Mouse (Mus musculus) limb, embryonic 14.5 days (tissue): Measurements from ENCODE around the gene Ank2. TPM values are rescaled to one million over a fixed set of nuclear protein-coding genes. Genes with fewer than 3 reads are reported as not detected.
A peak's percentile ranks its signal among the peaks of the same experiment; 100 is the strongest.

Experiments used
- ATAC-seq: fragments of 200-750 bp; cut with Nextera tagmentation; 2 replicates; pipeline ENCODE4 v1.8.0; 2017; ENCODE audit warnings: low read depth, moderate number of reproducible peaks, moderate TSS enrichment; ENCODE audit not compliant: low FRiP score
- DNase-seq: peaks from one replicate; pipeline ENCODE4 v3.0.0-alpha.2; 2015; ENCODE audit warnings: low spot score
- H3K27ac ChIP-seq: fragments of 300-500 bp; sonication (generic); replicated peaks from 2 replicates; pipeline ENCODE4 v1.5.1; 2014; ENCODE audit warnings: low read depth, mild to moderate bottlenecking, low read length, moderate library complexity, mixed read lengths
- H3K27me3 ChIP-seq: fragments of 300-500 bp; sonication (generic); 2 replicates; pipeline ENCODE4 v1.6.1; 2014; ENCODE audit warnings: low read length, mixed read lengths; ENCODE audit not compliant: control insufficient read depth, insufficient read depth
- H3K36me3 ChIP-seq: fragments of 300-500 bp; sonication (generic); 2 replicates; pipeline ENCODE4 v1.6.1; 2014; ENCODE audit warnings: mild to moderate bottlenecking, low read length, moderate library complexity, mixed read lengths; ENCODE audit not compliant: control insufficient read depth, insufficient read depth
- H3K4me1 ChIP-seq: fragments of 300-500 bp; sonication (generic); 2 replicates; pipeline ENCODE4 v1.6.1; 2014; ENCODE audit warnings: antibody characterized with exemption, low read length, mixed read lengths; ENCODE audit not compliant: control insufficient read depth, insufficient read depth
- H3K4me2 ChIP-seq: fragments of 300-500 bp; sonication (generic); replicated peaks from 2 replicates; pipeline ENCODE4 v1.6.1; 2014; ENCODE audit warnings: low read depth, mild to moderate bottlenecking, low read length, moderate library complexity; ENCODE audit not compliant: severe bottlenecking
- H3K4me3 ChIP-seq: fragments of 300-500 bp; sonication (generic); replicated peaks from 2 replicates; pipeline ENCODE4 v1.5.1; 2014; ENCODE audit warnings: low read length
- H3K9ac ChIP-seq: fragments of 300-500 bp; sonication (generic); 2 replicates; pipeline ENCODE4 v1.6.1; 2014; ENCODE audit warnings: mild to moderate bottlenecking, low read depth, low read length, moderate library complexity; ENCODE audit not compliant: severe bottlenecking
- H3K9me3 ChIP-seq: fragments of 300-500 bp; sonication (generic); 2 replicates; pipeline ENCODE4 v1.6.1; 2016; ENCODE audit warnings: low read length; ENCODE audit not compliant: control insufficient read depth
- POLR2A ChIP-seq: fragments of 200-500 bp; IDR thresholded peaks from 2 replicates; pipeline ENCODE4 v1.8.0; 2012; ENCODE audit warnings: inconsistent platforms, mild to moderate bottlenecking, moderate library complexity, borderline replicate concordance; ENCODE audit not compliant: insufficient read depth, insufficient read length; ENCODE audit errors: extremely low read depth
- WGBS: fragments of 180-500 bp; shearing (Covaris S2); extraction: QIAGEN DNeasy Blood & Tissue Kit; methylation state at CpG from one replicate; pipeline ENCODE4 v1.1.7; 2014; 5-methylcytosine and 5-hydroxymethylcytosine counted together
- polyA plus RNA-seq, 2 experiments: library from polyadenylated mRNA; depleted of rRNA in 1 of 2; stranded (reverse) in 1 of 2; unstranded in 1 of 2; fragments of >200 nt; fragmentation: Nextera tagmentation in 1 of 2; extraction: Ambion mirVana in 1 of 2; gene quantifications; 2 replicates each; pipeline versions ENCODE4 v1.2.1 to v1.2.3; 2012 to 2014

Ank2 gene
- polyA plus RNA-seq, 2 experiments = 33.0 to 41.6 TPM

DNA sequence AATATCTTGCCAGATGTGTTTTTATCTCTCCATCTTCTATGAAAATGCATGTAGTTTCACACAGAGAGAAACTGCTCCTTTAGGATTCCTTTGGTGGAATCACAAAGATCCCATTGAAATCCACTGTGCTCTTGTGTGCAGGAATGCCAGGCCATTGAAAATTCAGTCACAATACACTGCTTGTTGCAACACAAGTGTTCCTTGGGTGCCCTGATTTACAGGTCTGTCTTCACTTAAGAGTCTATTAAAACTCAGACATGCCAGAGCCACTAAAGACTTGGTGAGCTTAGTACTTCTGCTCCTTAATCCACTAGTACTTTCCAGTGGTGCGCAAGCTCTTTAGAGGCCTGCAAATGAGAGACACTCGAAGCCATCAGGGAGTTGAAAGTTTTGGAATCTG, 359.5 kb downstream of the Ank2 start:
- Histone ChIP-seq H3K4me1 (no peaks in the 10 kb centered on the region), H3K27me3 (no peaks in the 10 kb centered on the region), H3K36me3 (no peaks in the 10 kb centered on the region), H3K9me3 (no peaks in the 10 kb centered on the region), H3K4me2 (no peak overlapping the region), H3K4me3 (no peak overlapping the region), H3K27ac (no peak overlapping the region), H3K9ac (no peak overlapping the region)
- 20% methylated on average over 2 of the region's 2 CpGs for WGBS
- ATAC-seq (no peak), DNase-seq (no peak)
- no peak for TF ChIP-seq POLR2A

DNA sequence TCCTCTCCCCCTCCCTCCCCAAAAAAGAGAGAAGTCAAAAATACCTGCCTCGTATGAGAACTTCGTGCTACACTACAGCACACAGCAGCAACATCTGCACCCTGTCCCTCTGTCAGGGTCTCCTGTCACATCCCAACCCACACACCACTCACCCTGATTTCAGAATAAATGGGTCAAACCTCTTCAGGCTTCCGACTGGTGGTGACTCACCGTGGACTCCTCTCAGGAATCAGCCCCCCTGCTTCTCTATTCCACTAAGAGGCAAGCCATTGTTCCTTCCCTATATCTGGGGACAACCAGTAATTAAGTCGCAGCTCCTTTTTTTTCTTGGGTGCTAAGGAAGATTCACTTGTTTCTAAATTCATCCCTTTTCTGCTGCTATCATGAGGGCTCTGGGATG, 361.6 kb downstream of the Ank2 start:
- no peak overlapping the region for H3K9ac ChIP-seq
- no peak overlapping the region for H3K4me3 ChIP-seq
- no peak overlapping the region for H3K27ac ChIP-seq
- H3K4me2 ChIP-seq = no peak overlapping the region
- no peak for TF ChIP-seq POLR2A
- no peaks in the 10 kb centered on the region for H3K4me1 ChIP-seq
- no peaks in the 10 kb centered on the region for H3K27me3 ChIP-seq
- DNase-seq = no peak
- H3K9me3 ChIP-seq = no peaks in the 10 kb centered on the region
- no peak for ATAC-seq
- WGBS = 82% methylated on average over 5 of the region's 5 CpGs
- H3K36me3 ChIP-seq = no peaks in the 10 kb centered on the region

DNA sequence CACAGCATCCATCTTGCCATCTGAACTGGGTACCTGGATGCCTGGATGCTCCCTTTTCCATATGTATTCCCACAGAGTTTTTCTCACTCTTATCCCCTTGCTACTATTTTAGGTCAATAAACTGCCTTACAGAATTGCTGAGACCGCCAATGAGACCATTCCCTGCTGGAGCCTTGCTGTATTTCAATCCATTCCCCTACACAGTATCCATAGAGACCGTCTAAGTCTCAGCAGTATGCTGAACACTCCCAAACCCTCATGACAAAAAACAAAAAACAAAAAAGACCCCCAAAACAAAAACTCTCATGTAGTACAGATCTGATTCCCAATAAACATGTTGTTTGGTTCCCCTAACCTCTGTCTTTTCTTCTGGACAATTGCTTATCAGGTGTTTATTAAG, 365.1 kb downstream of the Ank2 start:
- TF ChIP-seq POLR2A = no peak
- no peak overlapping the region for H3K4me3 ChIP-seq
- 50% methylated on average over 2 of the region's 2 CpGs for whole genome bisulfite sequencing
- no peaks in the 10 kb centered on the region for H3K27me3 ChIP-seq
- DNase-seq (no peak), ATAC-seq (no peak)
- H3K4me1 ChIP-seq = 0 out of 2 replicates have a peak, but pooled peaks cover 8% of the 10 kb centered on the region
- no peak overlapping the region for H3K9ac ChIP-seq
- H3K9me3 ChIP-seq = no peaks in the 10 kb centered on the region
- no peaks in the 10 kb centered on the region for H3K36me3 ChIP-seq
- no peak overlapping the region for H3K27ac ChIP-seq
- no peak overlapping the region for H3K4me2 ChIP-seq

DNA sequence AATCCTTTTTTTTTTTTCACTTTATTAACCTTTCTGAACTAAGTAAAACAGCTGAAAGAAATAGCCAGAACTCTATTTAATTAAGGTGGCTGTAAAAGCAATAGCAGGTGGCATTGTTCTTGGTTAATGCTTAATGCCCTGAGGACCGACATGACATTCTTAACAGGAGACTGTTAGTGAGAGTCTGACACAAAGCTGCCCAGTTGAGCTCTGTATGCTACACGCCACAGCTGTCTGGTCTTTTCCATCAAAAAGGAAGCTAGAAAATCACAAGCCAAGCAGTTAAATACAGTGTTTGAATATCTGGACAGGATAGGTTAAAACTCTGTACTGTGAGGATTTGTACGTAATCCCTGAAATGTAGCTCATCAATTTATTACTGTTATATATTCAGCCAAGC, 368.1 kb downstream of the Ank2 start:
- no peak overlapping the region for H3K4me2 ChIP-seq
- no peak for DNase-seq
- no peak for TF ChIP-seq POLR2A
- no peak overlapping the region for H3K9ac ChIP-seq
- H3K27ac ChIP-seq = no peak overlapping the region
- no peaks in the 10 kb centered on the region for H3K9me3 ChIP-seq
- no peaks in the 10 kb centered on the region for H3K27me3 ChIP-seq
- H3K36me3 ChIP-seq = no peaks in the 10 kb centered on the region
- H3K4me1 ChIP-seq = 0 out of 2 replicates have a peak, but pooled peaks cover 8% of the 10 kb centered on the region
- H3K4me3 ChIP-seq = no peak overlapping the region
- WGBS = 22% methylated on average over 3 of the region's 3 CpGs
- ATAC-seq = peak; percentile 57; the same call in 1 of the 2 replicates

DNA sequence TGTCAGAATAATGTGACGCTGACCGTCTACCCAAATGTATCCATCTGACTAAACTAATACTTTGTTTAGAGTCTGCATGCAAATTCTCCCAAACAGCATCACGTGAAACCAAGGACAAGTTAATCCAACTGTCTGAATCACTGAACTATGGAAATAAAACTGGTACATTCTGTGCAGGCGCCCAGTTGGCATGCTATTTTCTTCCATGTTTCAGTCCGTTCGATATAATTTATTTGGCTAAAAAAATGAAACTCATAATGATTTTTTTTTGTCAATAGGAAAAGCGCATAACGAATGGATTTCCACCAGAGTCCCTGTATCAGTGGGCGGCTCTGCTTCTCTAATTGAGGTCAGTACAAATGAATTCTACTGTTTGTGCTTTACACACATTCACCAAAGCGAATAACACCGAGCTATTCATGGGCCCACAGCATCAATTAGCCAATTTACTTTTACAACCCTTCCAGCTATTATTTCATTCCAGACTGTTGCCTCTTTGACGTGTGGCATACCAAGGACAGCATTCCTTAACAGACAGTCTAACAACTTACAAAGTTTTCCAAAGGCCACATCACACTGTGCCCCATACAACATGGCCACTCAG, 368.9 kb downstream of the Ank2 start:
- Histone ChIP-seq H3K9me3 (no peaks in the 10 kb centered on the region), H3K27ac (no peak overlapping the region), H3K9ac (no peak overlapping the region), H3K4me3 (no peak overlapping the region), H3K36me3 (no peaks in the 10 kb centered on the region), H3K4me1 (0 out of 2 replicates have a peak, but pooled peaks cover 8% of the 10 kb centered on the region), H3K27me3 (no peaks in the 10 kb centered on the region), H3K4me2 (no peak overlapping the region)
- ATAC-seq (no peak), DNase-seq (no peak)
- TF ChIP-seq POLR2A = no peak
- WGBS = 55% methylated on average over 12 of the region's 12 CpGs
